Mouse (Mus musculus) midbrain, postnatal 0 days (tissue): Measurements from ENCODE around the gene Akap2. TPM values are rescaled to one million over a fixed set of nuclear protein-coding genes. Genes with fewer than 3 reads are reported as not detected.
A peak's percentile ranks its signal among the peaks of the same experiment; 100 is the strongest.

Experiments
- ATAC-seq: fragments of 200-750 bp; cut with Nextera tagmentation; 2 replicates; pipeline ENCODE4 v1.8.0; 2017; ENCODE audit warnings: moderate number of reproducible peaks, mild to moderate bottlenecking, moderate TSS enrichment, moderate library complexity; ENCODE audit not compliant: low FRiP score
- DNase-seq: peaks from one replicate; pipeline ENCODE4 v3.0.0-alpha.2; 2015; ENCODE audit warnings: low spot score
- H3K27ac ChIP-seq: fragments of 300-500 bp; sonication (generic); 2 replicates; pipeline ENCODE4 v1.5.1; 2014; ENCODE audit warnings: low read depth, mild to moderate bottlenecking, low read length, mixed read lengths
- H3K27me3 ChIP-seq: fragments of 300-500 bp; sonication (generic); 2 replicates; pipeline ENCODE4 v1.6.1; 2014; ENCODE audit warnings: low read length, control low read depth, mixed read lengths; ENCODE audit not compliant: insufficient read depth
- H3K36me3 ChIP-seq: fragments of 300-500 bp; sonication (generic); 2 replicates; pipeline ENCODE4 v1.6.1; 2014; ENCODE audit warnings: low read length, control low read depth, mixed read lengths; ENCODE audit not compliant: insufficient read depth
- H3K4me1 ChIP-seq: fragments of 300-500 bp; sonication (generic); 2 replicates; pipeline ENCODE4 v1.6.1; 2014; ENCODE audit warnings: mild to moderate bottlenecking, control low read depth, antibody characterized with exemption, low read length, mixed read lengths; ENCODE audit not compliant: insufficient read depth
- H3K4me2 ChIP-seq: fragments of 300-500 bp; sonication (generic); 2 replicates; pipeline ENCODE4 v1.6.1; 2014; ENCODE audit warnings: low read depth, mild to moderate bottlenecking, low read length, mixed read lengths; ENCODE audit not compliant: poor library complexity, severe bottlenecking
- H3K4me3 ChIP-seq: fragments of 300-500 bp; sonication (generic); 2 replicates; pipeline ENCODE4 v1.5.1; 2014; ENCODE audit warnings: low read depth, mild to moderate bottlenecking, low read length, moderate library complexity
- H3K9ac ChIP-seq: fragments of 300-500 bp; sonication (generic); replicated peaks from 2 replicates; pipeline ENCODE4 v1.6.1; 2014; ENCODE audit warnings: mild to moderate bottlenecking, low read length, moderate library complexity, mixed read lengths; ENCODE audit not compliant: poor library complexity, severe bottlenecking
- H3K9me3 ChIP-seq: fragments of 300-500 bp; sonication (generic); 2 replicates; pipeline ENCODE4 v1.6.1; 2016; ENCODE audit warnings: low read length, control low read depth
- CTCF ChIP-seq: IDR thresholded peaks from 2 replicates; pipeline ENCODE4 v1.5.1; 2016; ENCODE audit warnings: antibody characterized with exemption, mild to moderate bottlenecking
- WGBS: fragments of 180-500 bp; shearing (Covaris S2); extraction: QIAGEN DNeasy Blood & Tissue Kit; methylation state at CpG from one replicate; pipeline ENCODE4 v1.1.7; 2014; 5-methylcytosine and 5-hydroxymethylcytosine counted together
- polyA plus RNA-seq: library from polyadenylated mRNA; unstranded; fragments of >200 nt; fragmentation: Nextera tagmentation; extraction: Ambion mirVana; gene quantifications from 2 replicates; pipeline ENCODE4 v1.2.1, GENCODE M21; 2015
- total RNA-seq: library from RNA; depleted of rRNA; stranded (reverse); fragments of >200 nt; gene quantifications from 2 replicates; pipeline ENCODE4 v1.2.3, GENCODE M21; 2014

Akap2 gene
- total and polyA plus RNA-seq, 2 experiments from 2014 or later = 12.1 to 24.4 TPM

GRCm38 (mm10) chr4:57816146-57816545, 98.7 kb downstream of the Akap2 start:
- ATAC-seq = no peak
- no peak overlapping the region for H3K27ac ChIP-seq
- DNase-seq = no peak
- H3K4me2 ChIP-seq = no peak overlapping the region
- no peaks in the 10 kb centered on the region for H3K4me1 ChIP-seq
- TF ChIP-seq CTCF = no peak
- no peaks in the 10 kb centered on the region for H3K36me3 ChIP-seq
- H3K4me3 ChIP-seq = no peak overlapping the region
- no peak overlapping the region for H3K9ac ChIP-seq
- WGBS = 93% methylated on average over 8 of the region's 8 CpGs
- H3K27me3 ChIP-seq = no peaks in the 10 kb centered on the region
- H3K9me3 ChIP-seq = no peaks in the 10 kb centered on the region

- Histone ChIP-seq H3K36me3 (no peaks in the 10 kb centered on the region), H3K9me3 (no peaks in the 10 kb centered on the region), H3K4me2 (no peak overlapping the region), H3K4me3 (no peak overlapping the region), H3K4me1 (peaks cover 7% of the 10 kb centered on the region; the same call in 1 of the 2 replicates), H3K9ac (no peak overlapping the region), H3K27ac (no peak overlapping the region), H3K27me3 (no peaks in the 10 kb centered on the region)
- WGBS = 90% methylated on average over 24 of the region's 24 CpGs
- no peak for DNase-seq
- no peak for ATAC-seq
- no peak for TF ChIP-seq CTCF
These were observed 103.5 kb downstream of the Akap2 start for GRCm38 (mm10) chr4:57820839-57821374.

GRCm38 (mm10) chr4:57821556-57822356, 104.3 kb downstream of the Akap2 start:
- DNase-seq (peak; percentile 57), ATAC-seq (peak; percentile 44; the same call in 1 of the 2 replicates)
- WGBS = 9% methylated on average over 11 of the region's 11 CpGs
- Histone ChIP-seq H3K27ac (peak overlapping the region; percentile 49), H3K36me3 (no peaks in the 10 kb centered on the region), H3K4me1 (peaks cover 7% of the 10 kb centered on the region; the same call in 1 of the 2 replicates), H3K4me3 (0 out of 2 replicates have a peak overlapping the region, but pooled peaks have one; percentile 1), H3K9me3 (no peaks in the 10 kb centered on the region), H3K4me2 (peak overlapping the region; percentile 23), H3K27me3 (no peaks in the 10 kb centered on the region), H3K9ac (no peak overlapping the region)
- 0 out of 2 replicates have a peak, but pooled peaks have one; percentile 3 for TF ChIP-seq CTCF

- no peak overlapping the region for H3K4me3 ChIP-seq
- H3K4me2 ChIP-seq = no peak overlapping the region
- no peak overlapping the region for H3K9ac ChIP-seq
- H3K9me3 ChIP-seq = no peaks in the 10 kb centered on the region
- ATAC-seq (no peak), DNase-seq (no peak)
- H3K27ac ChIP-seq = no peak overlapping the region
- peaks cover 7% of the 10 kb centered on the region; the same call in 1 of the 2 replicates for H3K4me1 ChIP-seq
- H3K36me3 ChIP-seq = no peaks in the 10 kb centered on the region
- no peak for TF ChIP-seq CTCF
- WGBS = 85% methylated on average over 5 of the region's 5 CpGs
- no peaks in the 10 kb centered on the region for H3K27me3 ChIP-seq
These were observed 105.2 kb downstream of the Akap2 start for GRCm38 (mm10) chr4:57822641-57823040.

- ATAC-seq = no peak
- DNase-seq = no peak
- Histone ChIP-seq H3K27me3 (no peaks in the 10 kb centered on the region), H3K4me2 (no peak overlapping the region), H3K9ac (no peak overlapping the region), H3K4me3 (no peak overlapping the region), H3K9me3 (no peaks in the 10 kb centered on the region), H3K27ac (no peak overlapping the region), H3K4me1 (peaks cover 7% of the 10 kb centered on the region; the same call in 1 of the 2 replicates), H3K36me3 (no peaks in the 10 kb centered on the region)
- TF ChIP-seq CTCF = no peak
- 23% methylated on average over 8 of the region's 8 CpGs for WGBS
These were observed 107.3 kb downstream of the Akap2 start for GRCm38 (mm10) chr4:57824626-57825240.

GRCm38 (mm10) chr4:57826272-57826671, 108.8 kb downstream of the Akap2 start:
- no peak overlapping the region for H3K4me3 ChIP-seq
- no peaks in the 10 kb centered on the region for H3K36me3 ChIP-seq
- DNase-seq (no peak), ATAC-seq (no peak)
- H3K4me1 ChIP-seq = peaks cover 7% of the 10 kb centered on the region; the same call in 1 of the 2 replicates
- no peak overlapping the region for H3K4me2 ChIP-seq
- H3K9ac ChIP-seq = no peak overlapping the region
- no peak overlapping the region for H3K27ac ChIP-seq
- no peaks in the 10 kb centered on the region for H3K9me3 ChIP-seq
- no peaks in the 10 kb centered on the region for H3K27me3 ChIP-seq
- WGBS = 88% methylated on average over 7 of the region's 7 CpGs
- TF ChIP-seq CTCF = no peak
